Mouse (Mus musculus) kidney, adult 2 months (tissue): Measurements from ENCODE around the gene Lypd6. TPM values are rescaled to one million over a fixed set of nuclear protein-coding genes. Genes with fewer than 3 reads are reported as not detected.

Experiments
- DNase-seq: peaks from one replicate; pipeline ENCODE4 v3.0.0; 2021
- H3K27ac ChIP-seq: fragments of 200-500 bp; 2 replicates; pipeline ENCODE4 v1.5.1; 2012; ENCODE audit warnings: low read depth, low read length, control low read depth, inconsistent platforms; ENCODE audit not compliant: insufficient read depth
- H3K27me3 ChIP-seq: fragments of 200-500 bp; replicated peaks from 2 replicates; pipeline ENCODE4 v1.6.1; 2012; ENCODE audit warnings: mild to moderate bottlenecking, moderate library complexity, low read length, inconsistent platforms; ENCODE audit not compliant: control insufficient read depth, insufficient read depth
- H3K36me3 ChIP-seq: fragments of 200-500 bp; 2 replicates; pipeline ENCODE4 v1.6.1; 2012; ENCODE audit warnings: mild to moderate bottlenecking, moderate library complexity, low read length, inconsistent platforms; ENCODE audit not compliant: control insufficient read depth, insufficient read depth
- H3K4me1 ChIP-seq: fragments of 200-500 bp; 2 replicates; pipeline ENCODE4 v1.6.1; 2011; ENCODE audit warnings: low read length; ENCODE audit not compliant: control insufficient read depth, insufficient read depth
- H3K4me3 ChIP-seq: fragments of 200-500 bp; 2 replicates; pipeline ENCODE4 v1.5.1; 2011; ENCODE audit warnings: mild to moderate bottlenecking, low read depth, low read length, control low read depth; ENCODE audit not compliant: insufficient read depth
- CTCF ChIP-seq: fragments of 200-500 bp; conservative IDR thresholded peaks from 2 replicates; pipeline ENCODE4 v1.5.1; 2011; ENCODE audit warnings: low read depth, mild to moderate bottlenecking, control low read depth, low read length, moderate library complexity, mixed read lengths; ENCODE audit not compliant: insufficient read depth, insufficient read length
- POLR2A ChIP-seq: fragments of 200-500 bp; IDR thresholded peaks from one replicate; pipeline ENCODE4 v1.6.1; 2011; ENCODE audit warnings: low read depth, low read length, control low read depth
- WGBS: fragments of 180-500 bp; shearing (Covaris S2); methylation state at CpG from one replicate; pipeline ENCODE4 v1.1.7; 2018; 5-methylcytosine and 5-hydroxymethylcytosine counted together
- polyA plus RNA-seq: library from polyadenylated mRNA; depleted of rRNA; stranded (reverse); fragments of >200 nt; gene quantifications from 2 replicates; pipeline ENCODE4 v1.2.3, GENCODE M21; 2012; rRNA removed

Lypd6 gene
- polyA plus RNA-seq = 10.9 and 12.0 TPM in 2 replicates

- 1% methylated on average over 65 of the region's 76 CpGs for WGBS
- DNase-seq = peak; percentile 70
These were observed at the start of gene Lypd6 for GRCm38 (mm10) chr2:50066246-50066967. TSS of gene Lypd6 (plus strand) at chr2:50066429.

GRCm38 (mm10) chr2:50019477-50019876 is 46.8 kb upstream of the Lypd6 start:
- H3K36me3 ChIP-seq = no peaks in the 10 kb centered on the region
- WGBS = 64% methylated on average over 1 of the region's 1 CpGs
- H3K4me3 ChIP-seq = no peak overlapping the region
- no peaks in the 10 kb centered on the region; the same call in 1 of the 2 replicates for H3K27me3 ChIP-seq
- DNase-seq = no peak
- TF ChIP-seq POLR2A (no peak), CTCF (no peak)
- no peaks in the 10 kb centered on the region for H3K4me1 ChIP-seq
- H3K27ac ChIP-seq = no peak overlapping the region

More at GRCm38 (mm10) chr2:50066246-50066967, at the start of gene Lypd6:
- TF ChIP-seq CTCF = no peak
- TF ChIP-seq POLR2A = no peak
- H3K27ac ChIP-seq = no peak within 1 kb of the TSS
- peak within 1 kb of the TSS; percentile 57 for H3K4me3 ChIP-seq
- H3K4me1 ChIP-seq = no peaks in the 10 kb centered on the region; the same call in 1 of the 2 replicates
- no peaks in the 10 kb centered on the region for H3K27me3 ChIP-seq
- no peaks in the 10 kb centered on the region for H3K36me3 ChIP-seq

- DNase-seq = no peak
- WGBS = 91% methylated on average over 5 of the region's 5 CpGs
These were observed 40.7 kb upstream of the Lypd6 start for GRCm38 (mm10) chr2:50025549-50025948.

GRCm38 (mm10) chr2:50028930-50029329 is 37.3 kb upstream of the Lypd6 start:
- H3K36me3 ChIP-seq = no peaks in the 10 kb centered on the region
- WGBS = 82% methylated on average over 8 of the region's 8 CpGs
- H3K4me1 ChIP-seq = no peaks in the 10 kb centered on the region
- no peak for DNase-seq
- H3K27me3 ChIP-seq = no peaks in the 10 kb centered on the region
- no peak overlapping the region for H3K4me3 ChIP-seq
- TF ChIP-seq CTCF = no peak
- no peak for TF ChIP-seq POLR2A
- no peak overlapping the region for H3K27ac ChIP-seq

More at GRCm38 (mm10) chr2:50025549-50025948, 40.7 kb upstream of the Lypd6 start:
- H3K36me3 ChIP-seq = no peaks in the 10 kb centered on the region
- H3K4me1 ChIP-seq = no peaks in the 10 kb centered on the region
- TF ChIP-seq CTCF (no peak), POLR2A (no peak)
- H3K27me3 ChIP-seq = no peaks in the 10 kb centered on the region; the same call in 1 of the 2 replicates
- H3K27ac ChIP-seq = no peak overlapping the region
- H3K4me3 ChIP-seq = no peak overlapping the region

GRCm38 (mm10) chr2:50044170-50044870 is 21.9 kb upstream of the Lypd6 start:
- Histone ChIP-seq H3K36me3 (no peaks in the 10 kb centered on the region), H3K27ac (no peak overlapping the region), H3K4me3 (no peak overlapping the region), H3K4me1 (no peaks in the 10 kb centered on the region), H3K27me3 (no peaks in the 10 kb centered on the region)
- DNase-seq = no peak
- no peak for TF ChIP-seq POLR2A
- TF ChIP-seq CTCF = no peak
- 62% methylated on average over 7 of the region's 7 CpGs for WGBS

GRCm38 (mm10) chr2:50044871-50045470 is 21.3 kb upstream of the Lypd6 start:
- WGBS = 79% methylated on average over 7 of the region's 7 CpGs
- DNase-seq = no peak
- H3K36me3 ChIP-seq = no peaks in the 10 kb centered on the region
- H3K27ac ChIP-seq = no peak overlapping the region
- H3K4me1 ChIP-seq = no peaks in the 10 kb centered on the region
- H3K27me3 ChIP-seq = no peaks in the 10 kb centered on the region
- H3K4me3 ChIP-seq = no peak overlapping the region
- TF ChIP-seq POLR2A (no peak), CTCF (no peak)

GRCm38 (mm10) chr2:50045841-50046240 is 20.4 kb upstream of the Lypd6 start:
- Histone ChIP-seq H3K4me3 (no peak overlapping the region), H3K4me1 (no peaks in the 10 kb centered on the region), H3K27me3 (no peaks in the 10 kb centered on the region), H3K27ac (no peak overlapping the region), H3K36me3 (no peaks in the 10 kb centered on the region)
- 82% methylated on average over 4 of the region's 4 CpGs for WGBS
- no peak for TF ChIP-seq CTCF
- no peak for TF ChIP-seq POLR2A
- DNase-seq = no peak
